Mouse (Mus musculus) myocyte (in vitro differentiated cells): ENCODE data around the gene Neurl1b. TPM values are rescaled to one million over a fixed set of nuclear protein-coding genes. Genes with fewer than 3 reads are reported as not detected.

ENCODE experiments used
- H3K27me3 ChIP-seq: one replicate; pipeline ENCODE4 v1.6.1; 2011; ENCODE audit not compliant: control insufficient read depth, insufficient read depth, insufficient read length
- H3K36me3 ChIP-seq: one replicate; pipeline ENCODE4 v1.6.1; 2011; ENCODE audit not compliant: control insufficient read depth, insufficient read depth
- H3K4me2 ChIP-seq: one replicate; pipeline ENCODE4 v1.6.1; 2011; ENCODE audit warnings: low read depth, control low read depth
- H3K4me3 ChIP-seq: one replicate; pipeline ENCODE4 v1.5.1; 2011; ENCODE audit warnings: mild to moderate bottlenecking, control low read depth, moderate library complexity
- H3K79me2 ChIP-seq: one replicate; pipeline ENCODE4 v1.6.1; 2011; ENCODE audit not compliant: control insufficient read depth, insufficient read depth
- H3ac ChIP-seq: one replicate; pipeline ENCODE4 v1.6.1; 2011; ENCODE audit not compliant: control insufficient read depth, insufficient read length
- CEBPB ChIP-seq: IDR thresholded peaks from 2 replicates; pipeline ENCODE4 v1.6.1; 2011; ENCODE audit warnings: mild to moderate bottlenecking, moderate library complexity; ENCODE audit not compliant: poor library complexity, insufficient read depth, severe bottlenecking
- E2F4 ChIP-seq: IDR thresholded peaks from one replicate; pipeline ENCODE4 v1.6.1; 2011; ENCODE audit warnings: mild to moderate bottlenecking, control low read depth, moderate library complexity; ENCODE audit not compliant: insufficient read depth
- MAX ChIP-seq: IDR thresholded peaks from one replicate; pipeline ENCODE4 v1.6.1; 2011; ENCODE audit warnings: low read depth, mild to moderate bottlenecking, control low read depth
- MYOD1 ChIP-seq, 3 experiments: IDR thresholded peaks; one replicate each; pipeline ENCODE4 v1.6.1; 2011; ENCODE audit warnings: control low read depth in 2 of 3, low read depth in 2 of 3, mild to moderate bottlenecking in 2 of 3, moderate library complexity in 1 of 3; ENCODE audit not compliant: insufficient read length in 2 of 3, control insufficient read depth in 1 of 3
- MYOG ChIP-seq, 3 experiments: IDR thresholded peaks; one replicate each; pipeline ENCODE4 v1.6.1; 2011; ENCODE audit warnings: control low read depth in 2 of 3, low read depth in 2 of 3, mild to moderate bottlenecking in 2 of 3; ENCODE audit not compliant: insufficient read length in 2 of 3, control insufficient read depth in 1 of 3, insufficient read depth in 1 of 3
- POLR2A ChIP-seq: IDR thresholded peaks from one replicate; pipeline ENCODE4 v1.6.1; 2011; ENCODE audit warnings: low read depth, mild to moderate bottlenecking, control low read depth, moderate library complexity; ENCODE audit not compliant: insufficient read length
- POLR2AphosphoS2 ChIP-seq: IDR thresholded peaks from one replicate; pipeline ENCODE4 v1.6.1; 2011; ENCODE audit warnings: low read depth, control low read depth; ENCODE audit not compliant: insufficient read length
- REST ChIP-seq: IDR thresholded peaks from one replicate; pipeline ENCODE4 v1.6.1; 2011; ENCODE audit warnings: mild to moderate bottlenecking, control low read depth, moderate library complexity; ENCODE audit not compliant: insufficient read depth, insufficient read length
- SRF ChIP-seq: IDR thresholded peaks from one replicate; pipeline ENCODE4 v1.6.1; 2011; ENCODE audit warnings: low read depth; ENCODE audit not compliant: control insufficient read depth, insufficient read length
- TCF12 ChIP-seq: IDR thresholded peaks from one replicate; pipeline ENCODE4 v1.6.1; 2011; ENCODE audit warnings: mild to moderate bottlenecking, control low read depth; ENCODE audit not compliant: poor library complexity, insufficient read depth, severe bottlenecking
- TCF3 ChIP-seq: IDR thresholded peaks from one replicate; pipeline ENCODE4 v1.6.1; 2011; ENCODE audit warnings: low read depth, control low read depth; ENCODE audit not compliant: insufficient read length
- USF1 ChIP-seq: IDR thresholded peaks from one replicate; pipeline ENCODE4 v1.6.1; 2011; ENCODE audit warnings: low read depth, mild to moderate bottlenecking, control low read depth, moderate library complexity
- polyA plus RNA-seq: library from polyadenylated mRNA; unstranded; fragments of >200 nt; fragmentation: generic; extraction: Trizol; gene quantifications from one replicate; pipeline ENCODE4 v1.2.1, GENCODE M21; 2012; ENCODE audit warnings: missing spikeins

The Neurl1b gene
- polyA plus RNA-seq, 1 experiment = 0.55 TPM

DNA sequence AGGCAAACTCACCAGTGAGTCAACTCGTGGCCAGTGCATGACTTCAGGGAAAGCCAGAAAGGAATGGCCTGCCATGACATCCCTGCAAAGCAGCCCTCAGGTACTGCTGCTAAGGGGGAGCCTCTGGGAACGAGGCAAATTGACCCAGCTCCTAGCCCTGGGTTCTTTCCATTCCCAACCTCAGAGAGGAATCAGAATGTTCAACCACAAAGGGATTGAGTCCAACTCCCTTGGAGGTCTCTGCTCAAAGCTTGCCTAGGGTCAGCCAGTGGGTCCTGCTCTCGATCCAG lies 43.4 kb upstream of the Neurl1b start:
- no peak overlapping the region for H3K4me2 ChIP-seq
- H3K36me3 ChIP-seq = no peaks in the 10 kb centered on the region
- peaks cover 53% of the 10 kb centered on the region for H3K27me3 ChIP-seq
- no peak overlapping the region for H3K4me3 ChIP-seq
- H3ac ChIP-seq = no peak overlapping the region
- no peak for TF ChIP-seq TCF12
- TF ChIP-seq POLR2A = no peak
- no peak for TF ChIP-seq POLR2AphosphoS2
- H3K79me2 ChIP-seq = no peaks in the 10 kb centered on the region

DNA sequence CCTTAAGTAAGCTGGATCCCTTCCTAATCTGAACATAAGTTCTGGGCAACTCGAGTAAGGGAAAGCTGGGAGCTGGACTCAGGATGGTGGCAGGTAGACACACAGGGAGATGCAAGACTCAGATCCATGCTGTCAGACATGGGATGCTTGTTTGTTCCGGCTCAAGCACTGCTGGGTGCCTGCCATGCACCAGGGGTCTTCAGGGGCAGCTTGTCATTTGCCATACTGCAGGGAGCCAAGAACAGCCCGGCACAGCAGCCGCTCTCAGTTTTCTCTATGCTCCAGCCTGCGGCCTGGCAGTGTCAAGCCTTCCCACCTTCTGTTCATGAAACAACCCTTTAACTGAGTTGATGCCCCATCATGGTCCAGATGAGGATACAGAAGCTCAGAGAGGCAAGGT lies 41.4 kb upstream of the Neurl1b start:
- H3K4me2 ChIP-seq = no peak overlapping the region
- no peak overlapping the region for H3K4me3 ChIP-seq
- no peaks in the 10 kb centered on the region for H3K36me3 ChIP-seq
- peaks cover 48% of the 10 kb centered on the region for H3K27me3 ChIP-seq
- H3K79me2 ChIP-seq = no peaks in the 10 kb centered on the region
- H3ac ChIP-seq = no peak overlapping the region
- no peak for TF ChIP-seq SRF
- no peak for TF ChIP-seq CEBPB
- no peak for TF ChIP-seq MYOG (IDR thresholded peaks at IDR 0.05; ENCODE audit: control insufficient read depth in 1 of 3, insufficient read depth in 1 of 3, insufficient read length in 2 of 3, low read depth in 2 of 3)
- no peak for TF ChIP-seq TCF3
- no peak for TF ChIP-seq MYOD1 (IDR thresholded peaks at IDR 0.05; ENCODE audit: control insufficient read depth in 1 of 3, insufficient read length in 2 of 3, low read depth in 2 of 3)
- TF ChIP-seq MAX = no peak
- TF ChIP-seq REST = no peak
- TF ChIP-seq E2F4 = no peak
- TF ChIP-seq TCF12 = no peak
- TF ChIP-seq POLR2AphosphoS2 = no peak
- no peak for TF ChIP-seq POLR2A
- TF ChIP-seq USF1 = no peak

DNA sequence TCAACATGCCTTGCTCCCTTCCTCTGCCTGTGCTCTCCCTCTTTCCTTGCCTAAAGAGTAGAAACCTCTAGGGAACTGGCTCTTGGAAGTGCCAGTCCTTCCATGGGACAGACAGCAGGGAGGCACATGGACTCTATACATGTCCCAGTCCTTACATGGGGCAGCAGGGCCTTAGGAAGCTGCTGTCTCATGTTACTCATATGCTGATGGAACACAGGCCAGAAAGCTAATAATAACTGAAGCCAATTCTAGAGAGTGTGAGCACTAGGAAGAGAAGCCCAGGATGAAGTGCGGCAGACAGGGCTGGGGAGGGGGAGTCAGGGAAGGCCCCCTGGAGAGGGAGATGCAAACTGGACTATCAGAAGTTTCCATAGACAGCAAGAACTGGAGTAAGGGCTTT lies 38.2 kb upstream of the Neurl1b start:
- Histone ChIP-seq H3K4me3 (no peak overlapping the region), H3K27me3 (peaks cover 68% of the 10 kb centered on the region), H3K79me2 (no peaks in the 10 kb centered on the region), H3K36me3 (no peaks in the 10 kb centered on the region), H3ac (no peak overlapping the region), H3K4me2 (no peak overlapping the region)
- TF ChIP-seq POLR2AphosphoS2 = no peak
- no peak for TF ChIP-seq POLR2A
- TF ChIP-seq MYOD1 (IDR thresholded peaks at IDR 0.05; ENCODE audit: control insufficient read depth in 1 of 3, insufficient read length in 2 of 3, low read depth in 2 of 3) = no peak
- no peak for TF ChIP-seq MYOG (IDR thresholded peaks at IDR 0.05; ENCODE audit: control insufficient read depth in 1 of 3, insufficient read depth in 1 of 3, insufficient read length in 2 of 3, low read depth in 2 of 3)
- TF ChIP-seq MAX = no peak
- TF ChIP-seq TCF3 = no peak
- TF ChIP-seq E2F4 = no peak
- TF ChIP-seq USF1 = no peak

DNA sequence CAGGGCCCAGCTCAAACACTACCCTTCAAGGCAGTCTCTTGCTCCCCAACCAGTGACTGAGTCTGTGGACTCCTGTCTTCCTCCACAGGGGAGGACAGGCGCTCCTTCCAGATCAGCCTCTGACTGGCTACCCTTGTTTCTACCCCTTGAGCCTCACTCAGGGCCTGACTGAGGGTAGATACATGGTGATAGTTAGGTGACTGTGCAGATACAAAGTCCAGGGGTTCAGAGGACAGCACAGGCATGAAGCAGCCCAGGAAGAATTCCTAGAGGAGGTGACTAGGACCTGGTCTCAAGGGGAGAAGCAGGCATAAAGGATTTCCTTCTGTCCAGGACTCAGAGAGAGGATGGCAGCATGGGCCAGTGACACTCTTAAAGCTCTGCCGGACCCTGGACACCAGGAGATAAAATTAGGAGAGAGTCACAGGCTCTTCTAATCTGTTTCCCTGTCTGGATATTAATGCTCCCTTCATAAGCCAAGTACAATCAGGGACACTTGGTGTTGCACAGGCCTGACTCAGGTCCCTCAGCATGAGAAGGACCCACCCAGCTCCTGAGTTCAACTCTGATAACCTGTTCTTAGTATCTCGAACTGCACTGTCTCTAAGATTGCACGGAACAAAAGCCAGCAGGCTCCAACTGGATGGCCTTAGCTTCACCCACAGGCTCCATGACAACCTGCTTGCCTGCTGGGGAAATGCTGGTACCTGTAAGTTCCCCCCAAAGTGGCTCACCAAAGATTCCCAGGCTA lies 37.5 kb upstream of the Neurl1b start:
- no peak for TF ChIP-seq POLR2A
- TF ChIP-seq SRF = no peak
- no peak for TF ChIP-seq POLR2AphosphoS2
- no peak for TF ChIP-seq MYOD1 (IDR thresholded peaks at IDR 0.05; ENCODE audit: control insufficient read depth in 1 of 3, insufficient read length in 2 of 3, low read depth in 2 of 3)
- no peak for TF ChIP-seq E2F4
- no peak for TF ChIP-seq USF1
- no peak for TF ChIP-seq MAX
- no peak for TF ChIP-seq CEBPB
- no peak for TF ChIP-seq TCF12
- TF ChIP-seq TCF3 = no peak
- no peak for TF ChIP-seq MYOG (IDR thresholded peaks at IDR 0.05; ENCODE audit: control insufficient read depth in 1 of 3, insufficient read depth in 1 of 3, insufficient read length in 2 of 3, low read depth in 2 of 3)
- TF ChIP-seq REST = no peak
- Histone ChIP-seq H3K36me3 (no peaks in the 10 kb centered on the region), H3K79me2 (no peaks in the 10 kb centered on the region), H3K4me2 (no peak overlapping the region), H3K27me3 (peaks cover 68% of the 10 kb centered on the region), H3ac (no peak overlapping the region), H3K4me3 (no peak overlapping the region)

DNA sequence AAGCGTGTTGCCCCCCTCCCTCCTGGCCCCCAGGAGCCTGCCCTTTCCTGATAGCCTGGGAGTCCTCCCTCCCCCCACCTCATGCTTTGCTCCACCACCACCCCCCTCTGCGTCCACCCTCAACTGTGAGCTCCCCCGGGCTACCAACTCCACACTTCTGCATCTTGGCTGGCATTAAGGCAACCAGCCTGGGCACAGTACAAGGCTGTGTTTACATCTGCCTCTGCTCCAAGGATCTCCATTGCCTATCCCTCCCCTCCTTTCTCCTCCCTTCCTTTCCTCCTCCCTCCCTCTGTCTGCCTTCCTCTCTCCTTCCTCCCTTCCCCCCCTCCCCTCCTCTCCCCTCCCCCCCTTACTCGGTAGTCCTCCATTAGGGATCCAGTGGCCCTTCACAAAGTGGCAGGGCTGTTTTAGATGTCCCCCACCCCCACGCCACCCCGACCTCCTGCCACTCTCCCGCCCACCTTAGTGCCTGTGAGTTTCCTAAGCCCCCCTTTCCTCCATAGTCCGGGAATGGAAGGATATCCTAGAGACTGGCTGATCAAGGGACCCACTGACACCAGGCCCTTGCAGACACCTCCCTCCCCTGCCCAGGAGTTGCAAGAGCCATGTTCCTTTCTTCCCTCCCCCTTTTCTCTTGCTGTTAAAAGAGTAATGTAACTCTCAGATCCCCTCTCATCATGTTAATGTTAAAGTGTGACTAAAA lies 34.2 kb upstream of the Neurl1b start:
- Histone ChIP-seq H3K27me3 (peaks cover 68% of the 10 kb centered on the region), H3K4me3 (no peak overlapping the region), H3ac (no peak overlapping the region), H3K4me2 (no peak overlapping the region), H3K36me3 (no peaks in the 10 kb centered on the region), H3K79me2 (no peaks in the 10 kb centered on the region)
- no peak for TF ChIP-seq CEBPB
- TF ChIP-seq TCF12 = no peak
- no peak for TF ChIP-seq POLR2A
- no peak for TF ChIP-seq TCF3
- TF ChIP-seq USF1 = no peak
- no peak for TF ChIP-seq POLR2AphosphoS2
- no peak for TF ChIP-seq REST
- TF ChIP-seq E2F4 = no peak
- no peak for TF ChIP-seq SRF
- TF ChIP-seq MYOD1 (IDR thresholded peaks at IDR 0.05; ENCODE audit: control insufficient read depth in 1 of 3, insufficient read length in 2 of 3, low read depth in 2 of 3) = no peak
- TF ChIP-seq MAX = no peak
- no peak for TF ChIP-seq MYOG (IDR thresholded peaks at IDR 0.05; ENCODE audit: control insufficient read depth in 1 of 3, insufficient read depth in 1 of 3, insufficient read length in 2 of 3, low read depth in 2 of 3)
